Mouse (Mus musculus) monocyte, adult 5-6 weeks (primary cell): Measurements from ENCODE around the gene Evl. TPM values are rescaled to one million over a fixed set of nuclear protein-coding genes. Genes with fewer than 3 reads are reported as not detected.

Source experiments
- ATAC-seq: fragments of 153-309, 156-312 bp; replicated peaks from 2 replicates; pipeline ENCODE4 v1.8.0; 2017; ENCODE audit warnings: mild to moderate bottlenecking; ENCODE audit not compliant: low TSS enrichment, insufficient number of reproducible peaks, severe bottlenecking, poor library complexity, low FRiP score
- total RNA-seq: library from RNA; stranded (forward); fragments of 200-1000, 200-491, 200-594 nt; gene quantifications from 3 replicates; pipeline ENCODE4 v1.2.3, GENCODE M21; 2017

Evl gene
- total RNA-seq, 1 experiment from 2014 or later: 395 TPM

- ATAC-seq: no peak
Observed at GRCm38 (mm10) chr12:108634031-108634430, 79.5 kb downstream of the Evl start.

GRCm38 (mm10) chr12:108635501-108635900, 81.0 kb downstream of the Evl start:
- ATAC-seq: no peak

- ATAC-seq: no peak
Observed at GRCm38 (mm10) chr12:108637440-108637839, 82.9 kb downstream of the Evl start.

GRCm38 (mm10) chr12:108639126-108639525, 84.6 kb downstream of the Evl start:
- peak; percentile 63 for ATAC-seq

GRCm38 (mm10) chr12:108642019-108642418, 87.5 kb downstream of the Evl start:
- no peak for ATAC-seq

- no peak for ATAC-seq
Observed at GRCm38 (mm10) chr12:108646234-108646633, 91.7 kb downstream of the Evl start.

GRCm38 (mm10) chr12:108647784-108648183, 93.3 kb downstream of the Evl start:
- no peak for ATAC-seq

- peak; percentile 54; the same call in 1 of the 2 replicates for ATAC-seq
Observed at GRCm38 (mm10) chr12:108651053-108651660, 96.6 kb downstream of the Evl start.

GRCm38 (mm10) chr12:108653358-108654335, 99.1 kb downstream of the Evl start:
- ATAC-seq: no peak

GRCm38 (mm10) chr12:108657350-108657749, 102.8 kb downstream of the Evl start:
- peak; percentile 74 for ATAC-seq

GRCm38 (mm10) chr12:108668606-108669235, 114.2 kb downstream of the Evl start:
- no peak for ATAC-seq

- ATAC-seq: no peak
Observed at GRCm38 (mm10) chr12:108671541-108671940, 117.0 kb downstream of the Evl start.

- no peak for ATAC-seq
Observed at GRCm38 (mm10) chr12:108672908-108673307, 118.4 kb downstream of the Evl start.

- no peak for ATAC-seq
Observed at GRCm38 (mm10) chr12:108673546-108673945, 119.0 kb downstream of the Evl start.

GRCm38 (mm10) chr12:108674502-108674901, 120.0 kb downstream of the Evl start:
- ATAC-seq: no peak

GRCm38 (mm10) chr12:108674916-108675315, 120.4 kb downstream of the Evl start:
- ATAC-seq: no peak

GRCm38 (mm10) chr12:108675614-108676401, 121.3 kb downstream of the Evl start:
- ATAC-seq: no peak

GRCm38 (mm10) chr12:108677116-108677515, 122.6 kb downstream of the Evl start:
- no peak for ATAC-seq

GRCm38 (mm10) chr12:108678366-108678765, 123.8 kb downstream of the Evl start:
- no peak for ATAC-seq
